Mouse (Mus musculus): ENCODE data around the gene Ttc36.

DNA sequence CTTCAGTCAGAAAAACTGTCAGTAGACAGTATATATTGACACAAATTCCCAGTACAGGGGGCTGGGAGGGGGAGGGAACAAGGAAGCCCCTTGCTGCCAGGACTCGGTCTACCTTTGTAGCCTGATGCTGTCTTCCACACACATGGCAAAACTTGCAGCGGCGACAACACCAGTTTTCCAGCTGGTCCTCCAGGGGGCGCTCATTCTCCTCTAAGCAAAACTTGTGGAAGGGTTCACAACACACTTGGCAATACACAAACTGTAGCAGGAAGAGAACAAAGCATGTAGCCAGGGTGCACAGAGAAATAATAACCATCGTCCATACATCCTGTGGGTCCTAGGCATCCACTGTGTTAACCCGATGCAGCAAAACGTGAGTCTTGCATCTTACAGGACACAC lies 33.6 kb upstream of the Ttc36 start:
- TF ChIP-seq EP300 (IDR thresholded peaks at IDR 0.05; ENCODE audit: low read depth): no peak
- peak; percentile 75 for TF ChIP-seq CTCF (IDR thresholded peaks at IDR 0.05; ENCODE audit: low read depth)
